Comparison of ENCODE assay signal across 23 mouse cellular contexts in the genomic region with DNA sequence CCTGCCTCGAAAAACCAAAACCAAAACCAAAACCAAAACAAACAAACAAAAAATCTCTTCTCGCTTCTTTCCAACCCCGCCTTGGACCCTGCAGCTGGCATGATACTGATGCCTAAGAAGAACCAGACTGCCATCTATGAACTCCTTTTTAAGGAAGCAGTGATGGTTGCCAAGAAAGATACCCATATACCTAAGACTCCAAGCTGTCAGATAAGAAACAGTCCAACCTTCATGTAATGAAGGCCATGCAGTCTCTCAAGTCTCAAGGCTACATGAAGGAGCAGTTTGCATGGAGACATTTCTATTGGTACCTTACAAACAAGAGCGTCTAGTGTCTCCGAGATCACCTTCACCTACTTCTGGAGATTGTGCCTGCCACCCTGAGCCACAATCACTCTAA. TPM values are rescaled to one million over a fixed set of nuclear protein-coding genes. Genes with fewer than 3 reads are reported as not detected.
DNase-seq lines count a peak whose midpoint lies in the region; TF ChIP-seq lines count a peak whose summit lies in the region.
"Had no signal": no experiment of that assay in that cellular context is flagged by ENCODE, and none has a peak within 500 bp of the region (broad histone marks: within the 10 kb centered on the region; RNA-seq: fewer than 3 reads in every experiment).

No protein-coding gene starts in this region.

- H3K4me3 ChIP-seq in layer of hippocampus, adult 2 months = no peak overlapping the region
- H3K4me3 ChIP-seq: embryonic facial prominence, embryonic 13.5 days; embryonic facial prominence, embryonic 15.5 days; erythroblast, embryonic 14.5 days; forebrain, embryonic 10.5 days; forebrain, embryonic 12.5 days had no signal

- intact Hi-C loops in heart, postnatal 14 days (cut with DNase I) = no loop called here

- no peaks in the 10 kb centered on the region for H3K27me3 ChIP-seq in splenic B cell, adult 2 months (ENCODE audit: control insufficient read depth, insufficient read depth, low read length, poor library complexity, severe bottlenecking)
- H3K27me3 ChIP-seq: embryonic facial prominence, embryonic 13.5 days; embryonic facial prominence, embryonic 15.5 days; forebrain, embryonic 12.5 days; Patski had no signal

- DNase-seq in A20 (ENCODE audit: low read depth, low spot score) = peak; percentile 64
- peak; percentile 61 for DNase-seq in induced T-regulatory cell, adult 2 months (ENCODE audit: low read depth)
- DNase-seq in splenic B cell, adult 2 months (ENCODE audit: low read depth, low spot score) = peak; percentile 14
- no peak for DNase-seq in layer of hippocampus, adult 2 months (ENCODE audit: low spot score in 2 of 2)
- no peak for DNase-seq in heart, postnatal 14 days
- DNase-seq: adrenal gland, adult 8-10 months; adrenal gland, postnatal 14 days; adrenal gland, postnatal 36 days; cerebellum, adult 11-12 months; cerebellum, adult 2 months; cerebellum, adult 9-11 months; cerebellum, postnatal 14 days; cerebellum, postnatal 36 days; embryo, embryonic 11 days had no signal

- H3K36me3 ChIP-seq in splenic B cell, adult 2 months (ENCODE audit: control insufficient read depth, insufficient read depth, low read length, poor library complexity, severe bottlenecking) = peaks cover 6% of the 10 kb centered on the region; the same call in 1 of the 2 replicates

- no peak overlapping the region for H3K27ac ChIP-seq in layer of hippocampus, adult 2 months
- H3K27ac ChIP-seq: embryonic facial prominence, embryonic 13.5 days; embryonic facial prominence, embryonic 15.5 days; forebrain, embryonic 10.5 days; forebrain, embryonic 12.5 days had no signal

- no peak for TF ChIP-seq CTCF in layer of hippocampus, adult 2 months (conservative IDR thresholded peaks at IDR 0.05)

RNA-seq across cellular contexts. Expression of gene Cnot6, which starts 14.7 kb away (rescaled TPM):
- 10 to 100 TPM; 43.6 to 46.4 TPM for total RNA-seq in layer of hippocampus, adult 2 months (2021)
- 10 to 100 TPM; 33.1 to 39.6 TPM for total RNA-seq in heart, postnatal 14 days (2021)

RNA-seq across cellular contexts. Expression of gene Scgb3a1, which starts 34.4 kb away (rescaled TPM):
- not detected for total RNA-seq in layer of hippocampus, adult 2 months (2021)
- total RNA-seq in heart, postnatal 14 days (2021) = 10 to 100 TPM in 1 of 2 experiments, not detected in 1; 58.2 TPM
- total RNA-seq: adrenal gland, adult 18-20 months; adrenal gland, adult 8-10 months; adrenal gland, postnatal 14 days; adrenal gland, postnatal 36 days; common myeloid progenitor, adult 5-6 weeks; G1E had no signal

Comparison
In these comparisons a context has a peak if more than half of its experiments do, and no peak if none do; other contexts are left out.
1. DNase-seq: peak in A20 (single experiment), induced T-regulatory cell, adult 2 months (single experiment) and splenic B cell, adult 2 months (single experiment); none in layer of hippocampus, adult 2 months (0 of 2) and heart, postnatal 14 days (0 of 2).